Mouse (Mus musculus) intestine, embryonic 15.5 days (tissue): ENCODE data around the gene Hip1. TPM values are rescaled to one million over a fixed set of nuclear protein-coding genes. Genes with fewer than 3 reads are reported as not detected.

Experiments
- ATAC-seq: fragments of 200-750 bp; cut with Nextera tagmentation; 2 replicates; pipeline ENCODE4 v1.8.0; 2017; ENCODE audit warnings: moderate TSS enrichment, moderate library complexity
- H3K27ac ChIP-seq: fragments of 300-500 bp; sonication (generic); 2 replicates; pipeline ENCODE4 v1.5.1; 2015; ENCODE audit warnings: mild to moderate bottlenecking, inconsistent platforms
- H3K27me3 ChIP-seq: fragments of 300-500 bp; sonication (generic); replicated peaks from 2 replicates; pipeline ENCODE4 v1.6.1; 2015; ENCODE audit warnings: inconsistent platforms
- H3K36me3 ChIP-seq: fragments of 300-500 bp; sonication (generic); 2 replicates; pipeline ENCODE4 v1.6.1; 2015; ENCODE audit warnings: inconsistent platforms
- H3K4me1 ChIP-seq: fragments of 300-500 bp; sonication (generic); replicated peaks from 2 replicates; pipeline ENCODE4 v1.6.1; 2015; ENCODE audit warnings: inconsistent platforms
- H3K4me2 ChIP-seq: fragments of 300-500 bp; sonication (generic); replicated peaks from 2 replicates; pipeline ENCODE4 v1.6.1; 2015; ENCODE audit warnings: mild to moderate bottlenecking, inconsistent platforms
- H3K4me3 ChIP-seq: fragments of 300-500 bp; sonication (generic); replicated peaks from 2 replicates; pipeline ENCODE4 v1.5.1; 2015; ENCODE audit warnings: inconsistent platforms
- H3K9ac ChIP-seq: fragments of 300-500 bp; sonication (generic); 2 replicates; pipeline ENCODE4 v1.6.1; 2015; ENCODE audit warnings: inconsistent platforms
- H3K9me3 ChIP-seq: fragments of 300-500 bp; sonication (generic); 2 replicates; pipeline ENCODE4 v1.6.1; 2016; ENCODE audit warnings: inconsistent platforms
- WGBS: fragments of 180-500 bp; shearing (Covaris S2); methylation state at CpG from one replicate; pipeline ENCODE4 v1.1.7; 2015; 5-methylcytosine and 5-hydroxymethylcytosine counted together
- polyA plus RNA-seq: library from polyadenylated mRNA; unstranded; fragments of >200 nt; fragmentation: Nextera tagmentation; extraction: Ambion mirVana; gene quantifications from 2 replicates; pipeline ENCODE4 v1.2.1, GENCODE M21; 2015

Gene Hip1
- polyA plus RNA-seq, result 20.1 and 20.9 TPM in 2 replicates

DNA sequence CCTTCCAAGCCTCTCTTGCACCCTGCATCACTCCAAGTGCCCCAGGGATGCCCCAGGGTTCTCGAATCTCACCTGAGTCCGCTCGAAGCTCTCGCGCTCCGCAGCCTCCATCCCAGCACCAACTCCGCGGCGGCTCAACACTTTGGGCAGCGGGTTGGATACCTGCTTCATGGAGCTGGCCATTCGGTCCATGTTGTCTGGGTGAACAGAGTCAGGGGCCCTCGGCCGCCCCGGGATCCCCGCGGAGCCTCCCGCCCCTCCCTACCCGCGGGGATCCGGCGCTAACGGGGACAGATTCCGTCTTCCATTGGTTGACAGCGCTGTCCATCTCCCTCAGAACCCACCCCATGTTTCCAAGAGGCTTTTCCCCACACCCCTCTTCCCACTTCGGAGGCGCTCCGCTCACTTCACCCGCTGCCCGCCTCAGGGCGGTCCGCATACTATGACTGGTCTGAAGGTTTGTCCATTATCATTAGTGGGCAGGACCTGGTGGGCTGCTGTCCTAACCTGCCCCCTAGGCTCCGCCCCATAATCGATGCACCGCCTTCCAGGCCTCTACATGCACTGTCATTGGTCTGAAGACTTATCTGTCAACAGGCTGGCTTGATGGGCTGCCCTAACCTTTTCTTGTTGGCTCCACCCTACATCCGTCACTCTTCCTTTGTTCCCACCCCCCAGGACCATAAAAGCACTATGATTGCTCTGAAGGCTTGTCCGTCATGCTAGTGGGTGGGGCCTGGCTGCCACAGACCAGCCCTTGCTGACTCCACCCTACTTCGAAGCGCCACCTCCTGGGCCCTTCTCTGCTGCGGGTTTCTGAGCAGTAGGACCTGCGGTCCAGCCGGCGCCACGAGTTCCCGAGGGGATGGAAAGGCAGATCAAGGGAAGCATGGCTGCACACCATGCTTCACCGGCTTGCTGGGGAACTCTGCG lies at the start of gene Hip1:
Gene Hip1 (minus strand): TSS at position 256 of the 933 bp plus-strand sequence.
- no peaks in the 10 kb centered on the region for H3K9me3 ChIP-seq
- no peaks in the 10 kb centered on the region for H3K36me3 ChIP-seq
- peak within 1 kb of the TSS; percentile 49; the same call in 1 of the 2 replicates for H3K27ac ChIP-seq
- WGBS, result under 1% methylated on average over 46 of the region's 46 CpGs
- H3K4me1 ChIP-seq, result peaks cover 8% of the 10 kb centered on the region
- ATAC-seq, result peak; percentile 99
- peak within 1 kb of the TSS; percentile 68 for H3K4me3 ChIP-seq
- no peaks in the 10 kb centered on the region for H3K27me3 ChIP-seq
- H3K4me2 ChIP-seq, result peak within 1 kb of the TSS; percentile 93
- H3K9ac ChIP-seq, result peak within 1 kb of the TSS; percentile 62

DNA sequence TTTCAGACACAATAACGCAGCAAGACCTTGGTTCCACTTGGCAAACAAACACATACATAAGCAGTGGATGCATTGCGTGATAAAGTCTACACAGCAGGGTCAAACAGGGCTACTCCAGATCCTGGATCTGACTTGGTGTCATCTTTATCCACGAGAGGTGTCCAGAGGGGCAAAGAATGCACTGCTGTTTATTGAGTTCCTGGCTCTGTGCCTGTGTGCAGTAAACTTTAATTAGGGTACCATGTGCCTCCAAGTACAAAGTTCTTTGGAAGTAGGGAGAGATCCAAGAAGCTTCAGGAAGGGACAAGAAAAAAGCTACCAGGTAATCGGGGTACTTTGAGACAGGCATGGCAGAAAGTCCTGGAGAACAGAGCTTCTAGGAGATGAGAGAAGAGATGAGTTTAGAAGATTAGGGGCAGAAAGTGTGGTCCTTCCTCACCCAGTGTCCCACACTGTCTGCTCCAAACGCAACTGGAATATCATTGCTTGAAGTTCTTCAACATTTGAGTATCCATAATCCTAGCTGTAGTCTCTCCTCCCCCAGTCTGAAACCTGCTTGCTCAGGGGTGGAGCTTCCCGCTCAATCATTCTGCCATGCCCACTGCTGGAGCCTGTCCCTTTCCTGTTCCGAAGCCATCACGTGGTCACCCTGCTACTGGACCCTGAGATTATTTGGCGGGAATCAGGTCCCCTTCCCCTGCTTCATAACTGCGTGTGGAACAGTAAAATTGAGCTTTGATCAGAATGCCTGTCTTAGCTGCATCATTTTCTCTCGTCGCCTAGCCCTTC lies 45.3 kb upstream of the Hip1 start:
- Histone ChIP-seq H3K36me3 (no peaks in the 10 kb centered on the region), H3K9ac (no peak overlapping the region), H3K4me1 (no peaks in the 10 kb centered on the region), H3K4me3 (no peak overlapping the region), H3K27me3 (no peaks in the 10 kb centered on the region), H3K27ac (no peak overlapping the region), H3K9me3 (no peaks in the 10 kb centered on the region), H3K4me2 (no peak overlapping the region)
- ATAC-seq, result peak; percentile 67; the same call in 1 of the 2 replicates
- WGBS, result 79% methylated on average over 12 of the region's 12 CpGs

DNA sequence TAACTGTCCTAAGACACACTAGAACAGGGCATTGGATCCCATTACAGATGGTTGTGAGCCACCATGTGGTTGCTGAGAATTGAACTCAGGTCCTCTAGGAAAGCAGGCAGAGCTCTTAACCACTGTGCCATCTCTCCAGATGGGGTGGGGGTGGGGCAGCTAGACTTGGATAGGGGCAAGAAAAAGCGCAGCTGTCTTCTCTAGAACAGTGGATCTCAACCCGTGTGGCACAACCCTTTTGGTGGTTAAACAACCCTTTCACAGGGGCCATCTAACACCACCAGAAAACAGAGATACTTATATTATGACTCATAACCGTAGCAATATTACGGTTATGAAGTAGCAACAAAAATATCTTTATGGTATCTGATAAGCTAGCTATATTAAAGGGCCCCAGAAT lies 42.8 kb upstream of the Hip1 start:
- WGBS, result 73% methylated on average over 4 of the region's 4 CpGs
- ATAC-seq, result no peak

GRCm38 (mm10) chr5:135585691-135586090 lies 40.8 kb upstream of the Hip1 start:
- Histone ChIP-seq H3K27me3 (no peaks in the 10 kb centered on the region), H3K9ac (no peak overlapping the region), H3K4me1 (no peaks in the 10 kb centered on the region), H3K9me3 (no peaks in the 10 kb centered on the region), H3K4me3 (no peak overlapping the region), H3K36me3 (no peaks in the 10 kb centered on the region), H3K27ac (no peak overlapping the region), H3K4me2 (no peak overlapping the region)
- no peak; the same call in 1 of the 2 replicates for ATAC-seq
- WGBS, result 85% methylated on average over 8 of the region's 8 CpGs

More for the DNA sequence above, 42.8 kb upstream of the Hip1 start:
- H3K9ac ChIP-seq, result no peak overlapping the region
- no peaks in the 10 kb centered on the region for H3K9me3 ChIP-seq
- H3K27me3 ChIP-seq, result no peaks in the 10 kb centered on the region
- no peak overlapping the region for H3K27ac ChIP-seq
- H3K4me3 ChIP-seq, result no peak overlapping the region
- no peaks in the 10 kb centered on the region for H3K36me3 ChIP-seq
- H3K4me2 ChIP-seq, result no peak overlapping the region
- H3K4me1 ChIP-seq, result no peaks in the 10 kb centered on the region

DNA sequence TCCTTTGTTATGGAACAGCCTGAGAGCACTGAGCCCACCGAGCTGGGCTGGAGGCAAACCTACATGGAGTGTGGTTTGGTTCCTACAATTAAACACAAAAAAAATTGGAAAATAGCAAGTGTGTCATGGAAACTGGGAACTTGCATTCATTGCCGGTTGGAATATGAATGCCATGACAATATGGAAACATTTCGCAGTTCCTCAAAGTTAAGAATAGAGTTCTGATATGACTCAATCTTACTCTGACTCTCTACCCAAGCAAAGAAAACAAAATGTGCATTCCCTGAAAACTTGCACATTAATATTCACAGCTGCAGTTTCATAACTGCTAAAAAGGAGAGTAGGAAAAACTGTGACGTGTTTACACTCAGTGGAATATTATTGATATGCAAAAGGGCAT lies 37.4 kb upstream of the Hip1 start:
- no peak for ATAC-seq
- Histone ChIP-seq H3K36me3 (no peaks in the 10 kb centered on the region), H3K9ac (no peak overlapping the region), H3K27me3 (no peaks in the 10 kb centered on the region), H3K4me2 (no peak overlapping the region), H3K9me3 (no peaks in the 10 kb centered on the region), H3K4me3 (no peak overlapping the region), H3K4me1 (no peaks in the 10 kb centered on the region), H3K27ac (no peak overlapping the region)
- 84% methylated on average over 4 of the region's 4 CpGs for WGBS

- 83% methylated on average over 10 of the region's 10 CpGs for WGBS
These were observed 34.4 kb upstream of the Hip1 start for GRCm38 (mm10) chr5:135579331-135579751.

GRCm38 (mm10) chr5:135576055-135576454 lies 31.1 kb upstream of the Hip1 start:
- Histone ChIP-seq H3K27ac (no peak overlapping the region), H3K27me3 (no peaks in the 10 kb centered on the region), H3K36me3 (no peaks in the 10 kb centered on the region), H3K4me3 (no peak overlapping the region), H3K4me2 (no peak overlapping the region), H3K9ac (no peak overlapping the region), H3K9me3 (no peaks in the 10 kb centered on the region), H3K4me1 (no peaks in the 10 kb centered on the region)
- no peak for ATAC-seq
- 63% methylated on average over 4 of the region's 4 CpGs for WGBS

More at GRCm38 (mm10) chr5:135579331-135579751, 34.4 kb upstream of the Hip1 start:
- Histone ChIP-seq H3K9me3 (no peaks in the 10 kb centered on the region), H3K9ac (no peak overlapping the region), H3K27me3 (no peaks in the 10 kb centered on the region), H3K4me2 (no peak overlapping the region), H3K4me3 (no peak overlapping the region), H3K36me3 (no peaks in the 10 kb centered on the region), H3K4me1 (no peaks in the 10 kb centered on the region), H3K27ac (no peak overlapping the region)
- ATAC-seq, result no peak

- no peak within 1 kb of the TSS for H3K4me3 ChIP-seq
- no peak within 1 kb of the TSS for H3K4me2 ChIP-seq
- H3K9me3 ChIP-seq, result no peaks in the 10 kb centered on the region
- 88% methylated on average over 6 of the region's 6 CpGs for WGBS
- H3K27me3 ChIP-seq, result no peaks in the 10 kb centered on the region
- H3K27ac ChIP-seq, result no peak within 1 kb of the TSS
- H3K4me1 ChIP-seq, result no peaks in the 10 kb centered on the region
- no peaks in the 10 kb centered on the region for H3K36me3 ChIP-seq
- no peak for ATAC-seq
- no peak within 1 kb of the TSS for H3K9ac ChIP-seq
These were observed 28.1 kb upstream of the Hip1 start, which contains the start of gene Ccl24 for GRCm38 (mm10) chr5:135573006-135573405. Gene Ccl24, minus strand, starts transcription at chr5:135573049.

DNA sequence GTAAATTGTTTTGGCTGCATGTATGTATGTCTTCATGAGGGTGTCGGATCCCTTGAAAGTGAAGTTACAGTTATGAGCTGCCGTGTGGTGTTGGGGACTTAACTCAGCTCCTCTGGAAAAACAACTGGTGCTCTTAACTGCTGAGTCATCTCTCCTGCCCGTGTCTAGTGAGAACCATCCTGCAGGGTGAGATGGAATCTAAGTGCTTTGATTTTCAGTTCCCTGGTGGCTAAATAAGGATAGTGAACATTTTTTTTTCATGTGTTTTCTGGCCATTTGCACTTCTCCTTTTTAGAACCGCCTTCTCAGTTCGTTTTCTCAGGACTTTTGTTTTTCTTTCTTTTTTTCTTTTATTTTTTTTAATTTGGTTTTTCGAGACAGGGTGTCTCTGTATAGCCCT lies 23.8 kb upstream of the Hip1 start:
- 70% methylated on average over 6 of the region's 6 CpGs for WGBS
- no peak overlapping the region for H3K9ac ChIP-seq
- H3K27ac ChIP-seq, result no peak overlapping the region
- H3K4me1 ChIP-seq, result no peaks in the 10 kb centered on the region
- H3K27me3 ChIP-seq, result no peaks in the 10 kb centered on the region
- no peak for ATAC-seq
- no peaks in the 10 kb centered on the region for H3K36me3 ChIP-seq
- H3K4me3 ChIP-seq, result no peak overlapping the region
- H3K4me2 ChIP-seq, result no peak overlapping the region
- H3K9me3 ChIP-seq, result no peaks in the 10 kb centered on the region

GRCm38 (mm10) chr5:135567556-135568265 lies 22.8 kb upstream of the Hip1 start:
- H3K36me3 ChIP-seq, result no peaks in the 10 kb centered on the region
- ATAC-seq, result no peak
- no peaks in the 10 kb centered on the region for H3K4me1 ChIP-seq
- 81% methylated on average over 6 of the region's 6 CpGs for WGBS
- H3K27ac ChIP-seq, result no peak overlapping the region
- H3K9ac ChIP-seq, result no peak overlapping the region
- H3K4me2 ChIP-seq, result no peak overlapping the region
- no peaks in the 10 kb centered on the region for H3K9me3 ChIP-seq
- H3K27me3 ChIP-seq, result no peaks in the 10 kb centered on the region
- H3K4me3 ChIP-seq, result no peak overlapping the region

GRCm38 (mm10) chr5:135563469-135563868 lies 18.5 kb upstream of the Hip1 start, which contains the start of gene Ccl26:
Gene Ccl26, minus strand, starts transcription at chr5:135563569.
- Histone ChIP-seq H3K27ac (no peak within 1 kb of the TSS), H3K9ac (no peak within 1 kb of the TSS), H3K36me3 (no peaks in the 10 kb centered on the region), H3K4me2 (no peak within 1 kb of the TSS), H3K4me3 (no peak within 1 kb of the TSS), H3K9me3 (no peaks in the 10 kb centered on the region), H3K27me3 (no peaks in the 10 kb centered on the region), H3K4me1 (no peaks in the 10 kb centered on the region)
- no peak for ATAC-seq
- 91% methylated on average over 3 of the region's 3 CpGs for WGBS

- 62% methylated on average over 3 of the region's 3 CpGs for WGBS
- ATAC-seq, result no peak
- no peak overlapping the region for H3K9ac ChIP-seq
- H3K27ac ChIP-seq, result no peak overlapping the region
- no peaks in the 10 kb centered on the region for H3K4me1 ChIP-seq
- H3K4me3 ChIP-seq, result no peak overlapping the region
- no peaks in the 10 kb centered on the region for H3K9me3 ChIP-seq
- no peaks in the 10 kb centered on the region for H3K27me3 ChIP-seq
- no peaks in the 10 kb centered on the region for H3K36me3 ChIP-seq
- H3K4me2 ChIP-seq, result no peak overlapping the region
These were observed 12.8 kb upstream of the Hip1 start for GRCm38 (mm10) chr5:135557671-135558070.
